Mouse (Mus musculus): ENCODE results near the gene Lsamp.

Lsamp gene

DNA sequence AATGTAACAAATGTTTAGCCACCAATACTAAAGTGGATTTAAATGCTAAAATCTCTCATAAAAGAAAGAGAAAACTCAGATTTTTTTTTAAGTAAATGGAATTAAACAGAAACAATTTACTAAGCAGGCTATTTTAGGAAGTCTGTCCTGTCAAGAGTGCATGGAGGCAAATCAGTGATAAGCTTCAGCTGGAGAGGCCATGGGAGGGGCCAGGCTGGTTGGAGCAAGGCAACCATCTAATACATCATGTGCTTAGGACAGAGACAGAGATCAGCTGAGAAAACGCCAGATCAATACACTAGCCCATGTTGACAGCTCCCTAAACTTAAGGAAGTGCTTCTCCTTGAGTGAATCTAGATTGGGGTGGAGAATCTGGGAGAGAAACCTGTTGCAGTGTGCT, 1793.4 kb downstream of the Lsamp start:
- no peak for DNase-seq (ENCODE audit: low spot score)

DNA sequence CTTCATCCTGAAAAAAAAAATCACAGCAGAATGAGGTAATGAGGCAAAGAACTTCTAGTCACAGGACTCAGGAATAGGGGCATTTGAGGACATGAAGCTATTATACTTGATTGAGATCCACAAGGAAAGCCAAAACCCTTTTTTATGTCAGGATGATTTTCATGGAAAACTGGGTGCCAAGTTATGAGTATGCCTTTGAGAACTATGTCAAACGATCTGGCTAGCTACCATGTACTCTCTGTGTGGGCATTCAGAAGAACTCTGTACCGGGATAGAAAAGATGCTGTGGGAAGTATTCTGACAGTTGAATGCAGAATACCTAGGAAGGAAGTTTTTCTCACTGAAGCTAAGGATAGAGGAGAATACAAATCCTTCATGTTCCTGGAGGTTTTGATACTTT, 1801.4 kb downstream of the Lsamp start:
- DNase-seq (ENCODE audit: low spot score): no peak

DNA sequence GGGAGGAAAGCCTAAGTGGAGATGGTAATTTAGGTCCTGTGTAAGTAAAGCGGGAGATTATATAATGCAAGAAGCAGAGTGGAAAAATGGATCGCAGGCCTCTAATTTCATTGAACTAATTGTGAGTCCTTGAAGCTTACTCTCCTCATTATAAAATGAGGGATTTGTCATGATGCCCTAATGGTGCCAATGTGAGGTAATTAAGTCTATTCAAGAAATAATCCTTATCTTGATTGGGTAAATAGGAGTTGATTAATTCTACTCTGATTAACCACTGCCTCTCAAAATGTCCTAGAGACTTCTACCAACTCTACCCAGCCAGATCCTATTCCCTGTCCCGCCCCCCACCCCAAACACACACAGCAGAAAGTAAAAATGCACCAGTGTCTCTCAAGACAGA, 1802.5 kb downstream of the Lsamp start:
- DNase-seq (ENCODE audit: low spot score): no peak

DNA sequence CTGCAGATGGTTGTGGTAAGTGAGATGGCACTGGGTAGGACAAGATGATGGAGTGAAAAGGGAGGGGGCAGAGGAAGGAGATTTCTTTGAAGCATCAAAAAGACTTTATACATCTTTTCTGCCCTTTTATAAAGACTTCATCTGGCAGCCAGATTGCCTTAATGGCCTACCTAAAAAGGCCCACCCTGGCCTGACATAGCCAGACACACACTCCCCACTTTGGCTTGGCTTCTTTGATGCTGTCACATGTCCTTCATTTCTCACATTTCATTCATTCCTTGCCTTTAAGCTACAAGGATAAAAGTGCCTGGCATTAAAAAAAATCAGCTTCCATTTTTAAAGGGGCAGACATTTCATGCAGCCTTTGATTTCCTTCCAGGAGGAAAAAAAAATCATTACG, 1803.0 kb downstream of the Lsamp start:
- no peak for DNase-seq (ENCODE audit: low spot score)

DNA sequence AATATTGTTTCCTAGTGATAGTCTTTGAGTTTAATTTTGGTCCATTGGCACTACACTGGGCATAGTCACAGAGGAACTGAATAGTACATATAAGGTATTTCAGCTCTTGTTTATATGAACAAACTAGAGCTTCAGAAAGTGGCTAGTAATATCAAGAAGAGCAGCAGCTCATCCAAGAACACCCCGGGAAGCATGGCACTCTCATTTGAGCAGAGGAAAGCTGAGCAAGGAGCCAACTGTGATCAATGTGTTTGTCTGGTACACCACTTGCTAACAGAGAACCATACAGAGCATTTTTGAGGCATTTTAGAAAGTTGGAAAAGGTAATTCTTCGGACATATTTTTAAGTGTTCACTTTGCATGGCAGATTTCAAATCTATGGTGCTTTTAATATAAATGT, 1805.9 kb downstream of the Lsamp start:
- DNase-seq (ENCODE audit: low spot score): no peak

DNA sequence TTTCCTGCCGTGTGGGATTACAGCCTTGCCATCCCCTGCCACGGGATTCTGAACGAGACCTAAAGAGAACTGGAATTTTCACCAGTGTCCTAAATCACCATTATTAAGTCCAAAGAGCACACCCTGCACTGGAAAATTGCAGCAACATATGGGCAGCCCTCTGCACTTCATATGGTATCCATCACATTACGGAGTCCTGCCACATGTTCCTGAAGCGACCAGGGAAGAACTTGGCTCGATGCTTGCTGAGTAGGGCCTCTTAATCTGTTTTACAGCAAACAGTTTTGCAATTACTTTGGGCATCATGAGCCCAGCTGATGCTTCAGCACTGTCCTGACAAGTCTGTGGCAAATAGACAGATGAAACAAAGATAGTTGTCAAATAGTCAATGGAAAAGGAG, 1836.2 kb downstream of the Lsamp start:
- no peak for DNase-seq (ENCODE audit: low spot score)

DNA sequence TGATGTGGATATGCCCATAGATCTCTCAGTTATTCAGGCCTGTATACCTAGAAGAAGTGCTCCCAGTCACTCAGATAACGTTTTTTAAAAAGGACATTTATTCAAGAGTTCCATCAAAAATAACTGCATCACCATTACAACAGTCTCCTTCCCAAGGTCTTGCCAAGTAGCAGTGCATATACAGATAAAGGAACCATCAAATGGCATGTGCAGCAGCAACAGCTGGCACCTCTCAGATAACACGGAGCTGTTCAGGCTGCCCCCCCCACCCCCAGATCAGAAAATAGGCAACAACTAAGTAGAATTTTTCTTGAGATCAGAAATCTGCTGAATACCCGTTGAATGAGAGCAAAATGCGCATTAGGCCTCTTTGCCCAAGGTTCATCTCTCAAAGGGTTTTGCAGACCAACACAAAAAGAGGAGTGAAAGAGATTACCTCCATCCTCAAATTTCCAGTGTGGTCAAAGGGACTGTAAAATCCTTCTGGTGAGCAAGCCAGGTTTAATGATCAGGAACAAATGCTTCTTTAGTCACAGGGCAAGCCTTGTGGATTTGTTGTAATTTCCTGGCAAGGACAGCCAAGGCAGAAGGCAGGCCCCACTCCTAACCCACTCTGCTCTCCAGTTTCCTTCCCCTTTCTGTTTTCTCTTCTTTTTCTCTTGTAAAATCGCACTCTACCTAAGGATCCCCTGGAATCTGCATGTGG, 1842.9 kb downstream of the Lsamp start:
- DNase-seq (ENCODE audit: low spot score): no peak

DNA sequence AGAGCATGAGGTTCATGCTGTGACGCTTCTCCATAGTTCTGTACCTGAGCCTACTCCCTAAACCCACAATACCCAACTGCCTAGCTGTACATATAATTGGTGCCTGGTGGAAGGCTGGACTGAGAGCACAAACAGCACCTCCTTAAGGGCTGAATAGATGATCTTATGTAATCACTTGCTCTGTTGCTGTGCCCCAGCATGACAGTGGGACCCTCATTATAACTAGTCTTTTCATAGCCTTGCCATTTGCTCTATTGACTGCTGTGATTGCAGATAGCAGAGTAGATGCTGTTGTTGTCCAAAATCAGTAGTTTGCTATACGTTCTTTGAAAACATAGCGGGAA, 1843.4 kb downstream of the Lsamp start:
- DNase-seq (ENCODE audit: low spot score): no peak

DNA sequence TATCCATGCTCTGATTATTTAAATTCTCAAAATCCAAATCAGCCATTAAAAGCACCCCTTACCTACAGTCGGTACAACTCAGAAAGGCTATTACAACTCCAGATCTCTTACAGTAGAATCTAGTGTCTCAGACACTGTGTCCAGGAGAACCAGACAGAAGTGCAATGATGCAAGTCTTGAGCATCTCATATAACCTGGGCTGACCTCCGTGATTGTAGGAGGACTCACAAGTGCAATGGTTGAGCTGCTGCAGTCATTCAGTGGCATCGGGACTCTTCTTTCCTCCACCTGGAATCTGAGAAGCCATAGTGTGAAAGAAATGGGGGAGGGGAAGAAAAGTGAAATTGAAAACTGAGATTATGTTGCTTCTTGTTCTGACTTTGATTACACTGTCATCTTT, 1850.5 kb downstream of the Lsamp start:
- no peak for DNase-seq (ENCODE audit: low spot score)

DNA sequence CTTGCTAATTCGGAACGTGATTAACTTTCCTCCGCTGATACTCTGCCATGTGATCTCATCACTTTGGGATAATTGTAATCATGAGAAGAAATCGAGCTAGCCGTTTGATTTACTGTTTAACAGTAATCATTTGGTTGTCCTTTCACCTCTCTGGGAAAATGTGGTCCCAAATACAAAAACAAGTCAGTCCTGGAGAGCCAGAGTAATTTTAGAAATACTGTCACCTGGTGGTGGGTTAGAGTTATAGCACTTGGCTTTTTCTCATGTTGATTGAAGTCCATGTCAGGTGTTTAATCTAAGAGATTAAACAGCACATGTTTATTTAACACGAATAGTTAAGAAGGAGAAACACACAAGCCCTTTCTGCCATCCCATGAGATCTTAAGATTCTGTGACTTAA, 1851.6 kb downstream of the Lsamp start:
- DNase-seq (ENCODE audit: low spot score): no peak

DNA sequence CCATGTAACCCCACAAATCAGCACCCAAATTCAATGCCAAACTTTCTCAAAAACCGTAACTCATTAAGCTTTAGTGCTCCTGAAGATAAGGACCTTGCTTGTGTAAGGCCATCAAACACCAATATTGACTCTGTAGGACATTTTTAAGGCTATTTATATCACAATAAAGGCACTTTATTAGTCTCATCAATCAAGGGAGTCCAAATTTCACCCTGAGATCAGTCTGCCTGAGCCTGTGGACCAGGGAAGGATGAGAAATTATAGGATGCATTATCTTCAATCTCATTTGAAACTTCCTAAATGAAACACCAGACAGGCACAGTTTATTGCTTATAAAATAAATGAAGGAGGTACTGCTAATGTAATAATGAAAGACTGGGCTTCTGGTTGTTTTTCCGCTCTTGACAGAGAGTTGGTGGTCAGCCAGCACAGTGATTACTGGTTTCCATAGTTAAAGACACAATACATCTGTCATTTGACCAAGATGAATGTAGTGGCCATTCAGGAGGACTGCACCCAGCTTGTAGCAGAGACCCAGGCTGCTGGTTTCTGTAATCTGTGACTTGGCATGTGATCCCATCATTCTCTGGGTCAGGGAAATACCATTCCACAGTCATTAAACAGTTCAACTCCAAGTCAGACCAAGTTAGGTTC, 1855.7 kb downstream of the Lsamp start:
- no peak for DNase-seq (ENCODE audit: low spot score)

DNA sequence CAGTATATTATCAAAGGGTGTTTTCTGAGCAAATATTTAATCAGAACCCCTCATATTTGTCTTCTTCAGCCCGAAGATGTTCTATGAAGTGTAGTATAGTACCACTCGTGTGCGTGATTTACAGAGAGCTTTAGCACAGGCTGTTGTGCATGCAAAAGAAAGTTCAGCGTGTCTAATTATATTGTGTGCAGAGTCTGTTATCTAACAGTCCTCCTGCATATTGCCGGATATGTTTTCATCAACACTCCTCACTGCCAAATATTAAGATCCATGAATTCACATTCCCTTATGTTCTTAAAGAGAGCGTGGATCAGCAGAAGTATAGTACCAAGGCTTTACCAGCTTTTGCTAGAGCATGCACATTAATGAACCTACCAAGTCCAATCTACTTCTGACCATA, 1862.7 kb downstream of the Lsamp start:
- no peak for DNase-seq (ENCODE audit: low spot score)

DNA sequence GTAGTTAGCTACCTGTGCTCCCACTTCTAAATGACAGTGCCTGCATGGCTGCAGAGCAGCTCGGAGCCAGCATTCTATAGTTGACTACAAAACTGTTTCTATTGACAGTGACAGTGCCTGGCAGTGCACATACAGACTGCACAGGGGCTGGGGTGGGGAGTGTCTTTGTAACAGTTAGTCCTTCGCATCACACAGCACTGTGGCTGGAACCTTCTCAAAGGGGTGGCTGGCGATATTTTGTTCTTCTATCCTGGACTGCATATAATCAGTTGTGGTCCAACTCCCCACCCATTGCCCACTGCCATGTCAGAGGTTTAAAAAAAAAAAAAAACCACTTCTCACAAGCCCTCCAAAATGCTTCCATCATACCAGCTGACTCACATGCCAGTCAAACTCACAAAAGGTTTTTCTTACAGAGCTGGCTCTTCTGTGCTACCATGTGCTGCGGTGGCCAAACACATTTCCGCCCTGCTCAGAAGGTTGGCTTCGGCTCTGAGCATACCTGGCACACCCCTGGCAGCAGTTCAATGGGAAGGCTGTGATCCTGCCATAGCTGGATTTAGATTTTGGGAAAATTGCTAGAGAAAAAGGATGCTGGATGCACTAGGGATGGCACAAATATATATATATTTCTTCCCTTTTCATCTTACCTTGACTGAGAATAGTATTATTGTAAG, 1887.9 kb downstream of the Lsamp start:
- no peak for DNase-seq (ENCODE audit: low spot score)

DNA sequence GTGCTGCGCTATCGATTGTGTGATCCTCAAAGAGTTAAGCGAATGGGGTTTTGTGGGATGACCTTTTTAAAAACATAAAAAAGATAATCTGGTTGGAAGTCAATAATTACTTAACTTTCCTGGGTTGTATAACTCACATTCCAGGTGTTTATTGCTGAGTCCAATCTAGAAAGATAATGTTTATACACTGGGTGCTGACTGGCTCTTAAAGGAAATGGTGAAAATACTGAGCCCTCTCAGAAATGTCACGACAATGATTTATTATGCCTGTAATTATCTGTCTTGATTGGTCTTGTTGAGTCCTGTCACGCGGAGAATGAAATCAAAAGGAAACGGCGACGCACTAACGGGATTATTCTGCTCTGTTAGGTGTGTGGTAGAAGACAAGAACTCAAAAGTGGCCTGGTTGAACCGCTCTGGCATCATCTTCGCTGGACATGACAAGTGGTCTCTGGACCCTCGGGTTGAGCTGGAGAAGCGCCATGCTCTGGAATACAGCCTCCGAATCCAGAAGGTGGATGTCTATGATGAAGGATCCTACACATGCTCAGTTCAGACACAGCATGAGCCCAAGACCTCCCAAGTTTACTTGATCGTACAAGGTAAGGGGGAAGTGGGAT, 1904.5 kb downstream of the Lsamp start:
- DNase-seq (ENCODE audit: low spot score): no peak

DNA sequence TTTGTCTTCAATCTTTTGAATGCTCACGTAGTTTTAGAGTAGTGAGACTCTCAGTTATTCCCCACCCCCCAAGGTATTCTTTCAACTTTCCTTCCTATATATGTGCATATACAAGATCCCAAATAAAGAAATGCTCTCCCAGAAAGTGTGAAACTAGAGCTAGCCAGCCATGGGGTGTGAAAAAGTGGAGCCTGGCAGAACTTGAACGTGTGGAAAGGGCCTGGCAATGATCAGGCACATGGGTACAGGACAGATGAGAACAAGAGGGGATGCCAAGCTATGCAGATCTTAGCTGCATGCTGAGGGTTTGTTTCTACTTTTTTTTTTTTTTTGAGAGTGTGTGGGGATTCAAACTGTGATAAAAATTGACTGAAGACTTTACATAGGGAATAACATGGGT, 1916.6 kb downstream of the Lsamp start:
- no peak for DNase-seq (ENCODE audit: low spot score)

DNA sequence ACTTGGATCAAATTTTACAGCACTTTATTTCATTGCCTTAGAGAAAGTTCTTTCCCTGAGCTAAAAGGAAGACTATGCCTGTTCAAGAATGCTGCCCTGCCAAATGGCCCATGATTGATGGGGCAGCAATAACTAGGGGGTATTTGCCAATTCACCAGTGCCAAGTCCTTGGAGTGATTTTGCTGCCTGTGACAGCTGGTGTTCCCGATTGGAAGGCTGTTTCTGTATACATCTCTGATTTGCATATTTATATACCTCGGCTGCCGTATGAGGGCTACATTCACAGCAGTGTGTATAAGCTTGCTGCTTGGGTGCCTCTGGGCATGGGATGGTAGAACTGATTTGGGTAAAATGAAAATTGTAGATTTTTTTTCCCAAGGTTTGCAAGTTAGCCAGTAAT, 1919.5 kb downstream of the Lsamp start:
- DNase-seq (ENCODE audit: low spot score): no peak

DNA sequence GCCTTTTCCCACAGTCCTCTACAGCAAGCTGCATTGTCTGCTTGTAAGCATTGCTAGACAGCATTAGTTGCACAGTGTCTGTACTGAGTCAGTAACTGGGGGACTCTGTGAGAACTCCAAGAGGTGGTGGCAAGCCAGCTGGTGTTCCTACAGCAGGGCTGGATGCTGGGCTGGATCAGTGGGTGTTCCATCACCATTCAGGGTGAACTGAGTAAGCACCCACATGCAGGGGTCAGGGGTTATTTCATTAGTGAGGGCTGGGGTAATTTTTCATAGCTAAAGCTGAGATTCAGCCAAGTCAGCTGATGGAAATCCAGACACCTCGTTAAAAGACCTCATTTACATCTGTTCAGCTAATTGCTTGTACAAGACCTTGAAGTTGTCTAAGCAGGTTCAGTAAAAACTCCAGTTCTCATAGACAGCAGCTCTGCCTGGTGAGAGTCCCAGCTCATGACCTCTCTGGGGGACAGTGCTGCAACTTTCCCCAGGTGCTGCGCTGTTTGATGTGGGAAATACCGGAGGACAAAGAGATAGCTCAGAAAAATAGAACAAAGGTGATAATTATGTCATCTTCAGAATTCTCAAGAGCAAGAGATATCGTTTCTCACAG, 1928.5 kb downstream of the Lsamp start:
- no peak for DNase-seq (ENCODE audit: low spot score)

DNA sequence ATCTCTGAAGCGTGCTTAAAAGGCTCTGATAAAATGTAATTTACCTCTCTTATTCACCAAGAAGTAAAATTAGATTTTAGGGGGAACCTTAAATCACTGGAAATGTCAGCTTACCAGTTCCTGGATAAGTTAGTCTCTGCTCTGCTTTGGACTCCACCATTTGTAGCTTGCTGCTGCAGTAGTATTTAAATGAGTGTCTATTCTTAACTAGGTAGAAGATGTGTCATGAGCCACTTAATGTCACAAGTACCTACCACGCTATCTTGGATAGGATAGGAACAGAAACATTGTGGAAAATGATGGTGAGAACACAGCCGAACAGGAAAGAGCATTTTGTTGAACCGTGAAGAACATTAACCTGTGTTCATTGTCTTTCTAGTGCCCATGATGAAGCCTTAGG, 1929.2 kb downstream of the Lsamp start:
- DNase-seq (ENCODE audit: low spot score): no peak

DNA sequence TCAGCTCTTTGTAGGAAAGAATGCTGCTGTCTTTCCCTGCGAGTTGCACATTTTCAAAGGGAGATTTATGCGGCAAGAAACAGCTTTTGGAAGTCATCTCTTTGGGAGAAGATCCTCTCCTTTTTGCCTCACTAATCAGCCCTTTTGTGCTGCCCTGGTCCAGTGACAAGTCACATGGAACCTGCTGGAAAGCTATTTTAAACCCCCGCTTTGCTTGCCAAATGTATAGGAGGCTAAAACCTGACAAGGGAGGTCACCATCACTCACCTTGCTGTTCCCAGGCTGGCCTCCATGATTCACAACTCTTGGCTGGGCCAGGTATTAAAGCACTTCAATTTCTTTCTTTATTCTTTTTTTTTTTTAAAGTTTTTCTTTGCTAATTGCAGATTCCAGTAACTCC, 1932.2 kb downstream of the Lsamp start:
- no peak for DNase-seq (ENCODE audit: low spot score)

DNA sequence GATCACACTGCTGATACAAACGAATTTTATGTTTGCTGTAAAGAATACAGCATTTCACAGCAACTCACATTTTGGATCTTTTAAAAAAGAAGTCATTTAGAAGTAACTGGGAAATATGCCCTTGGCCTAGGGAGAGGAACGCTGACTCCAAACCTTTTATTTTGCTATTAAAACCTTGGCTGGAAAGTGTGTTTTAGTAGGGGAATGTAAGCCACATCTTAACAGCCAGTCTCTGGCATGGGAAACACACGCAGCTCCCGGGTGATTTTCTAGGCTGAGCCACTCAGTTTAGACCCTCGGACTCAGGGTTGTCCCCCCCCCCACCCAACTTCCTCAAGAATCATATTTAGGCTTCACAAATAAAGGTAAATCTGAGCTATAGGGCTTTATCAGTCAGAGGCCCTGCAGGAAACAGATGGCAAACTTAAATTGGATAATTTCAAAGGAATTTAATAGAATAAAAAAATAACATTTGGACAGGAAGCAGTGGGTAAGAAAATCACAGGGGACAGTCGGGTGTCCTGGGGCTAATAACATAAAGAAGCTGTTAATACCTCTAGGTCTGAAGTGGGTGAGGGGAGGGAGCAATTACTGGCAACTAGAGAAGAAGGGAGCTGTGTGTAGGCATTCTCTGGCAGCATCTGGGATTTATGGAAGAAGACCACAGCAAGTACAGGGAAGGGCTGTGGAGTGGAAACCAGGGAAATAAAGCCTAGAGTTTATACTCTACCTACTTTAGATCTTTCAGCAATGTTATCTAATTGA, 1933.1 kb downstream of the Lsamp start:
- no peak for DNase-seq (ENCODE audit: low spot score)

DNA sequence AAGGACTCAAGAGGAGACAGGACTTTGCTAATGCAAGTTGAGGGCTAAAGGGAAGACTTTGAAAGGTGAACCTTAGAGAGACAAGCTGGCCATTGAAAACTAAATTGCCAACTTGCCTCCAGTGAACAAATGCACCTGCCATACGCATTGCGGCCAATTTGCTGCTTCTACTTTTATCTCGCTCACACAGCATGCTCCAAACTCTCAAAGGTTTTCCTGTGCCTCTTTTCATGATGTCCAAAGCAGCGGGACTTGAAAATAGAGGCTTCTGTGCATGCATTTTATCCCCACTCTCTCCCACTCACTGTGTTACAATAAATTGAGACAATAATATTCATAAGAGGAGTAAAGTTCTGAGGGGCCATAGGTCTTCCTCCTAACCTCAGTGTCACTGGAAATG, 1945.4 kb downstream of the Lsamp start:
- DNase-seq (ENCODE audit: low spot score): no peak

DNA sequence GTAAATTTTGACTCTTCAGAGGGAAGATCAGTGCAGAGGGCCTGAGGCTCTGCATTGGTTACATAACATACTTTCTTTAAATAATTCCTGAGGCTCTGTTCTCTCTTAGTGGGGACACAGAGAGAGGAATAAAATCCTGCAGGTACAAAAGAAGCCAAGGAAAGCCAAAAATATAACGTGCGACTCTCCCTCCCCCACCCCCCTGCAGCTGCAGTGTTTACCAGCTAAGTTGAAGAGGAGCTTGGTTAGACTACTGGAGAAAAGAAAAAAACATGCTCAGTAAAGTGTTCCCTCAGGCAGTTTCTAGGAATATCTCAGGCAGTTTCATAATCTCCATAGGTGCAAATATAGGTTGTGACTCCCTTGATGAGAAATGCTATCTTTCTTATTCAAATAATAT, 1951.5 kb downstream of the Lsamp start:
- DNase-seq (ENCODE audit: low spot score): no peak

Data from ovary, adult 18-20 months (tissue).